Mouse (Mus musculus) G1E-ER4 (cell line): Measurements from ENCODE around the gene Gm28048. TPM values are rescaled to one million over a fixed set of nuclear protein-coding genes. Genes with fewer than 3 reads are reported as not detected.
A peak's percentile ranks its signal among the peaks of the same experiment; 100 is the strongest.

ENCODE experiments used
- GATA1 ChIP-seq: IDR thresholded peaks from one replicate; pipeline ENCODE4 v1.8.0; 2012; ENCODE audit warnings: low read length, inconsistent platforms
- polyA plus RNA-seq: library from polyadenylated mRNA; stranded (reverse); fragments of >175 nt; gene quantifications from 2 replicates; pipeline ENCODE4 v1.2.3, GENCODE M21; 2012

Gene Gm28048
- polyA plus RNA-seq, 1 experiment = not detected

DNA sequence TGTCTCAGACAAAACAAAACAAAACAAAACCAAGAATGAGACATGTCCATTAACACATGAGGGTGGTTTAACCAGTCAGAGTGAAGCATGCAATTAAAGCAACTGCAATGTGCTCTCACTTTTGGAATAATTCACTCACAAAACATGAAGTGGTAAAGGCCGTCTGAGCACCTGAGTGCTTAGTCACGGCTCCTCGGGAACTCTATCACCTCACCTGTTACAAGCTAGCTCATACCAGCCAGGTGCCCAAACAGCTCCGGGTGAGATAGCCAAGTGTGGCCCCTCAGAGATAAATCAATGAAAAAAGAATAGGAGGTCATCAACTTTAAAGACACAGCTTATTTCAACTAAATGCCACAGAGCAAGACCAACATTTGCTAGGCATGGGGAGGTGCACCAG, 127.3 kb downstream of the Gm28048 start:
- TF ChIP-seq GATA1 = no peak

DNA sequence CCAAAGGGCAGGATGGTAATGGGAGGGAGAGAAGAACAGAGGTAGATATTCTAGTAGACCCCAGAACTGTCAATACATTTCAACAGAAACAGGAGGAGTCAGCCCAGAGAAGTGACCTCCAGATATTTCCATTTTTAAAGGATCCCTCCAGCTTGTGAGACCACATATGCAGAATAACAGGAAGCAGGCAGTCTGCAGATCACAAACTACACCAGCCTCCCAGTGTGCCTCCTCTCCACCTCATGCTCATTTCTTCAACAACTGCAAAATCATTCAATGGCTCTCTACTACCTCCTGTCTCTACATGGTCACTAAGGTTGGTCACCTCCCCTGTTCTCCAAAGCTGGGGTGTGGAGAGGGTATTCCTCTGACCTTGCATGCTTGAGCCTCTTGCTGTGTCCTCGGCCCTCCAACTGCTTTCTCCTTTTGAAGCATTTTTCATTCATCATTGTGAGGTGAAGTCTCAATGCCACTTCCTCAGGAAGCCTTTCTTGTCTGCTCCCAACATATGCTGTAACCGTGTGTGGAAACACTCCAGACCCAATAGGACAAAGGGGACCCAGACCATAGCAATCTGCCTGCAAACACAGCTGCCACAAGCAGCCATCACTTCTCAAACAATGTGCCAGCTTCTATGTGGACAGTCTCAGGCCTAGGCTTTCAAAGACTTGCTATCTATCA, 128.3 kb downstream of the Gm28048 start:
- TF ChIP-seq GATA1 = no peak

DNA sequence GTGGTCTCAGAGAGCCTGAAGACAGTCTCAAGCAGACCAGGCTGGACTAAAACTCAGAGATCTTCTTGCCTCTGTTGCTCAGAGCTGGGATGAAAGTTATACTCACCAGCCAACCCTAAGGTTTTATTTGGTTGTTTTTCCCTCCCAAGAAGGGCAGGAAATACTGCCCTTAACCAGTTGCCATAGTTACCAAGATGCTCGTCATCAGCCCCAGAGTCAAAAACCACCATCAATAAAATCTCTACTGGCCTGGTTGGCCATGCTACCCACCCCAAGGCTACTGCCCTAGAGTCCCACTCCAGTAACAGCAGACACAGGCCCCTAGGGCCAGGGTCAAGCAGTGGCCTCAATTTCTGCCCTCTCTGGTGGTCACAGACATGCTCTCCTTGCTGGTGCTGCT, 129.4 kb downstream of the Gm28048 start:
- no peak for TF ChIP-seq GATA1

DNA sequence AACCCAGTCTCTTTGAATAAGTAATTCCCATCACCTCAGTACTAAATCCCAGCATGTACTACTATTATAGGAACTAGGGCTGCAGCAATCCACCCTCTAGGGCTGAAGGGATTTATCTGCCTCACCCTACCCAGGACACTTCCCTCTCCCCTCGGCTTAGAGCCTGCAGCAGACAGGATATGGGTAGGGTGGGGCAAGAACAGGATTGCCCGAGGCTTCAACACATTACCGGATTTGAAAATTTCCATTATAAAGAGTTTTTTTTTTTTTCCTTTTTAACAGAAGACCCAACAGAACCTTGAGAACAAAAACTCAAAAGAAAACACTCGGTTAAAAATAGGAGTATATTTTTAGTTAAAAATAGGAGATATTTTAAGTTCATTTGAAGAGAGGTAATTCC, 130.5 kb downstream of the Gm28048 start:
- TF ChIP-seq GATA1 = no peak

DNA sequence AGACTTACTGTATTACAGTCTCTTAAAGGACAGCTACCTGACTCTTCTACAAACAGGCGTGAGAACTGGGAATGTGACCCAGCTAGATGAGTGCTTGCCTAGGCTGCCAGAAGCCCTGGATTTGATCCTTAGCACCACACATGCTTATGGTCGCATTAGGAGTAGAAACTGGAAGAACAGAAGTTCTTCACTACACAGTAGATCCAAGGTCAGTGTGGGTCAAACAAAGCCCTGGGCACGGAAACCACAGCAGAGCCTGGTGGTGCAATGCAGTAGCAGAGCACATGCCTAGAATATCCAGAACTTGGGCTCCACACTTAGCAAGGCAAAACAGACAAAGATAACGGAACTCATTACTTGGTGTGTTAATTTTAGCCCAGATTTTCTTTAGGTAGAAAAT, 131.8 kb downstream of the Gm28048 start:
- no peak for TF ChIP-seq GATA1

DNA sequence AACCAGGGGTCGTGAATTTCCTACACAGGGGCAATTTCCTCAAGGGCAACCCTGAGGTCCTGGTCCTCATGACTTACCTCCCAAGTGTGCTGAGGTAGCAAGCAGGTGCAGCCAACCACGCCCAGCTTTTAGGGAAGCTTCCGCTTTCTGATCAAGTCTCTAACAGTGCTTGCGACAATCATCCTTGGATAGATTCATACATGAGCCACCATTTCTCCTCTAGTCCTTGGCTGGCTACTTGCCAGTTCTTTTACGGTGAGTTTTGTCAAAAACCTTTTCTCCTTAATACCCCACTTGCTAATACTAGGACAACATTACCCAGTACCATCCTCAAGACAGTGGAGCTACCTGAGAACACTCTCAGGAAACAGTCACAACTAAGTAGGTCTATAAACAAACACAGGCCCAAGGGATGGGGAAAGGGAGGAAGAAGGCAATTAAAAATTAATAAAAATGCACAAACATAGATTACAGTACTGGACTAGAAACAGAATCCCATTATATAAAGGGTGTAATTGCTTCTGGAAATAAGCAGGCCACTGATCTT, 133.2 kb downstream of the Gm28048 start:
- TF ChIP-seq GATA1 = no peak

DNA sequence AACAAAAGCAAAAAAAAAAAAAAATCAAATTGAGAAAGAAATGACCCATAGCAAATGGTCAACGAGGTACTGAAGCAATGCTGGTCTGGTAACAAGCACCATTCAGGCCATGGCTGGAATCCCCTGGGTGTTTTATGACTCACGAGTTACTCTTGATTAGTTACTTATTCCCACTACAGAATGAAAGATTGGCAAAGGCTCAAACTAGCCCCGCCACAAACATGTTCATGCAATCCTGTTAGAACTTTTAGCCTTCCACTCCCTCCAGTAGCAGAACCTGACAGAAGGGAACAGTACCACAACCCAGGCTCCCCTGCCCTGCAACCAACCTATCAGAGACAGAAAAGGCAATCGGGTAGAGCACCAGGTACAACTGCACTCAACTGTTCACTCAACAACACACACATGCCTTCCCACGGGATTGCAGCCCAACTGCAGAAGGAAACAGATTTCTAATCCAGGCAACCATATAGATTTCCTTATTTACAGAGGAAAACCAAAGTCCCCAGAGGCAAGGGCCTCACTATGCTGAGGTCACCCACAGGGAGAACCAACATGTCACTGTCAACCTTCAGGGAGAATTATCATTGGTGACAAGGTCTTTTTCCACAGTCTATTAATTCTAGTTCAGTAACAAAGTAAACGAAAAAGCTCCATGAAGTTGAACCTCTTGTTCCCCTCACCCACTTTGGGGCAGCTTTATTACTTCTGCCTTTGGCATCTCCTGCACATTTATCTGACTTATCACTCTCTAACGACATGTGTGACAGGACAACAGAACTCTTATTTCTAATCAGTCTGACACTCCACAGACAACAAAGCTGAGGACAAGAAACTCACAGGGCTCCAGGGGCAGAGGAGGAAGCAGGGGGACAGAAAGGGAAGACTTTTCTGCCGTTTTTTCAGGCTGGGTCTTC, 133.9 kb downstream of the Gm28048 start:
- TF ChIP-seq GATA1 = peak; percentile 34

DNA sequence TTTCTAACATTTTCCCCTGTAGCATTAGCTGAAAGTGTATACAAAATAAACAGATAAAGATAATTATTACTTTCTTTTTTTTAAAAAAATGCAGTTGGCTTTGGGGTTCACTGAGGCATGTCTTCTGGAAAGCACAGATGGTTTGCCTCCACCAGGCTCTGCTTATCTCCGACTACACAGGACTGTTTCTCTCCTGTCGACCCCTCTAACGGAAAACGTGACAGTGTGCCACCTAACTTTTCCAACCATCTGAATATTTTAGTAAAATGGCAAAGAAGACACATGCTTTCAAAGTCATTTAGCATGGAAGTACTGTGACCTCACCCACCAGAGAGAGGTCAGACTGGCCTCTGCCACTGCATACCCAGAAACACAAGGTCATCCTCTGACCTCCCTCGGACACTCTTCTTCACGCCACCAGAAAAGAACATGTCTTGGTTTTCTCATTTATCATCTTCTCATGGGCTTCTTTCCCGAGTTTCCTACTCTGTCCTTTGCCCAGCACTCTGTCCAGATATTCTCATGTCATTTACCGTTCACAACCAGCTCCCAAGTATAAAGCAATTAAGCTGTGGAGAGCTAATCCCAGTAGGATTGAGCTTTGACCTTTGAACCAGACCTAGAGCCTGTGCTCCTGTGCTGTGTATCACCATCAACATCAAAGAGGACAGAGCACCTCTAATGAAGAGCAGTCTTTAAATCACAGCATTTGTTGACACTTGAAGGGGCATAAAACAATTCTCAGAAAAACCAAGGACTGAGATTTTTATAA, 134.7 kb downstream of the Gm28048 start:
- TF ChIP-seq GATA1 = no peak

DNA sequence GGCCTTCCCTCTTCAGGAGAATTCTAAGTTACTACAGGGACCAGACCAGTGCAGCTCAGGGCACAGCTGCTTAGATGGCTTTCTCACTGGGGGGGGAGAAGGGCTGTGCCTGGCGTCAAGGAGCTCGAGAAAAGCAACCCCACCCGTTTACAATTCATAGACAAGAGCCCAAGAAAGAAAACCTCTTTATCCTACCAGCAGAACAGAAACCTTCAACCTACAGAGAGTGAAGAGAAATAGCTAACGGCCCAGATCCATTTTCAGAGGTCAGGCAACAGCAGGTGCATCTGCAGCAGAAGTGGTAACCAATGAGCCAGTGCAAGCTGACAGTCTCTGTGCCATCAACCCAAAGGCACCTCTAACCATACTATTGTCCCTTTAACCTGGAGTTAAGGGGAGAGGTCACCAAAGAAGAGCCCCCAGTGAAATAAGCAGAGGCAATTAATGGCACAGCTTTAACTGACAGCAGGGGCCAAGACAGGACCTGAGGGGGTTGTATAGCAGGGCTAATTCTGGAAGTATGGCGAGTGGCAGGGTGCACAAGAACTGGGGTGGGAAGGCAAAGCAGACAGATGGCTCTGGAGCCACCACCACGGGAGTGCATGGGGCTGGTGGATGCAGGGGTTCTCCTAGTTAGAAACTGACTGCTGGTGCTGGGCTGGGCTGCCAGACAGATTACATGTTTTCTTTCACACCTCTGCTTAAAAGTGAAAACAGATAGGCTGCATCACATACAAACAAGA, 135.6 kb downstream of the Gm28048 start:
- no peak for TF ChIP-seq GATA1

DNA sequence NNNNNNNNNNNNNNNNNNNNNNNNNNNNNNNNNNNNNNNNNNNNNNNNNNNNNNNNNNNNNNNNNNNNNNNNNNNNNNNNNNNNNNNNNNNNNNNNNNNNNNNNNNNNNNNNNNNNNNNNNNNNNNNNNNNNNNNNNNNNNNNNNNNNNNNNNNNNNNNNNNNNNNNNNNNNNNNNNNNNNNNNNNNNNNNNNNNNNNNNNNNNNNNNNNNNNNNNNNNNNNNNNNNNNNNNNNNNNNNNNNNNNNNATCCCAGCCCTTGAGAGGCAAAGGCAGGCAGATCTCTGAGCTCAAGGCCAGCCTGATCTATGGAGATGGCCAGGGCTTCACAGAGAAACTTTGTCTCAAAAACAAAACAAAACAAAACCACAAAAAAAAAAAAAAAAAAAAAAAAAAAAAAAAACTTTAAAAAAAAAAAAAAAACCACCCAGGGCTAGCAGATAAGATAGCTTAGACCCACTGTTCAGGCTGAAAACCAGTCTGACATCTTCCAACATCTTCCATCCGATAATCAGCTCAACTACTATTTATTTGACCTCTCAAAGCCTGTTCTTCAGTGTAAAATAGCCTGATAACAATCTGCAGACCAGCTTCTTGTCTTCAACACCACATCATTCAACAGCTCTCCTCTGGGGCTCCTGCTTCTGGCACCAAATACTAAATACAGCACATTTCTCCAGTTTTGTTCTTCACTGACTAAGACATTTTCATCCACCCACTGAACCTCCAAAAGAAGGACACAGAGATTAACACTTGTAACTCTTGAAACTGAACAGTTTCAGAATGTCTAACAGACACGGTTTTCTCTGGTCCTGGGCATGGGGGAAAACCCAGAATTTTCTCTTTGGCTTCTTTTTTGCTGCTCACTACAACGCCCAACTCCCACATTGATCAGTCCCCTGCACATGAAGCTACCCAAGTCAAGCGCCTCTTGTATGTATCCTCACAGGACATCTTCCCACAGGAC, 136.9 kb downstream of the Gm28048 start:
- peak; percentile 73 for TF ChIP-seq GATA1

DNA sequence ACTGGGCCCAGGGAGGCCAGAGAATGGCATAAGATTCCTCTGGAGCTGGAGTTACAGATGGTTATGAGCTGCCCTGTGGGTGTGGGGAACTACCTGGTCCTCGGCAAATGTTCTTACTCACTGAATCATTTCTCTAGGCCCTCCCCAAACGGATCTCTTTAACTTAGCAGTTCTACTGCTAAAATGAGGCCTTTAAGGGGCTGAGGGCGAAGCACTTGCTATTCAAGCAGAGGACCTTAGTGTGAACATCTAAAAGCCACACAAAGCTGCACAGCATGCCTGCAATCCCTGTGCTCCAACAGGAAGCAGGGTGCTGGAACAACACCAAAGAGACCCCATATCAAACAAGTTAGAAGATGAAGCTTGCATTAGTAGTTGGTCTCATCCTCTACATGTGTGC, 142.4 kb downstream of the Gm28048 start:
- TF ChIP-seq GATA1 = no peak

DNA sequence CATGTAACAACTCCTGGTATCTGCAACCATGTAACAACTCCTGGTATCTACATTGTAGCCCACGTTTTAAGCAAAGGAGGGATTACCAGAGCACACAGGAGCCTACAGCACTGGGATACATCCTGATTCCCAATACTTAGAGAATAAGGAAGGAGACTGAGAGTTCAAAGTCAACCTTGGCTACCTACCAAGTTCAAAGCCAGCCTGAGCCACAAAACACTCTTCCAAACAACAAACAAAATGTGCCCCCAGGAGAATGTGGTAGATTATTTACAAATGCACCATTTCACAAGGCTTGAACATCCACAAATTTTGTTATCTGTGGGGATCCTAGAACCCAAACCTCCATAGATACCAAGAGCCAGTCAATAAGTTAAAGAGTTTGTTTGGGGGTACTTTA, 143.5 kb downstream of the Gm28048 start:
- no peak for TF ChIP-seq GATA1

DNA sequence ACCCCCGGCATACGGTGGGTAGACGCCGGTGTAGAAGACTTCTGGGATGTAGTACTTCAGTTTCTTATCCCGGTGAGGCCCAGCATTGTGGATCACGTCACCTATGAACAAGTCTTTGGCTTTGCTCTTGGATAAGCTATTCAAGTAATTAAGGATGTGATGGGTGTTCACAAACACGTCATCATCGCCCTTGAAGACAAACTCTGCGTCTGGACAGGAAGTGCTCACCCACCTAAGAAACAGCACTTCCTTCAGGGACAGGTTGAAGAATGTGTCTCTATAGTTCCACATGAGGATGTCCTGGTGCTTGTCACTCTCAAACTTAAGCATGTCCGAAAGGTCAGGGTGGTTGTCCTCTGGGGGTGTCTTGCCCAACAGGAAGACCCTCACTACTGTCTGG, 145.6 kb downstream of the Gm28048 start:
- TF ChIP-seq GATA1 = no peak

DNA sequence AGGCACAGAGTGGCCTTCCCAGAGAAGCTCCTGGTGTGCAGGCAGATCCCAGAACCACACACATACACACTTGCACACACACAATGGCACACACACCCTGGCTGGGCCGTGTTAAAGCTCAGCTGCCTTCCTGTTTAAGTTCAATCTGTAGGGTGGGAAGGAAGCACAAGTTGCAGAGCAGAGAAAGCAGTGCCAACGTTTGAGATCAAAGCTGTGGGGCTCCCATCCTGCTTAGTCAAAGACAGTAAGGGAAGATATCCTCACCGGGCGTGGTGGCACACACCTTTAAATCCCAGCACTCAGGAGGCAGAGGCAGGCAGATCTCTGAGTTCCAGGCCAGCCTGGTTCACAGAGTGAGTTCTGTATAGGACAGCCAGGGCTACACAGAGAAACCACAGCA, 149.3 kb downstream of the Gm28048 start:
- TF ChIP-seq GATA1 = no peak

DNA sequence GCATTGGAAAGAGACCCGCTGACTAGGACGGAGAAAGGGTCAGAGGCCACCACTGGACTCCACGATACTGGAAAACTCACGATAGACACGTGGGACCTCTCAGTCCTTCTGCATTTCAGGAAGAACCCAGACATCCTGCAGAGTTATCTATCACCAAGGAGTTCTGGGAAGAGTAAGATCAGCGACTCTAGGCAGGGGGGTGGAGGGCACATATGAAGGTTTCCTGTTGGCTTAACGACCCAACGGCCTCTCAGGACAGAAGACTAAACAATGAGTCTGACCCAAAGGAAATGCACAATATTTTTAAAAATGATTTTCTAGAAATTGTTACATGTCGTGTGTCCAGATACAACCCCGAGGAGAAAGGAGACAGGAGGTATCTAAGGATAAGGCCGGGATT, 150.0 kb downstream of the Gm28048 start:
- TF ChIP-seq GATA1 = no peak
